Mouse (Mus musculus) neural tube, postnatal 0 days (tissue): Measurements from ENCODE around the gene Foxi3. TPM values are rescaled to one million over a fixed set of nuclear protein-coding genes. Genes with fewer than 3 reads are reported as not detected.

Experiments
- polyA plus RNA-seq: library from polyadenylated mRNA; unstranded; fragments of >200 nt; fragmentation: Nextera tagmentation; extraction: Ambion mirVana; gene quantifications from 2 replicates; pipeline ENCODE4 v1.2.1, GENCODE M21; 2015

Gene Foxi3
- not detected in 2 replicates for polyA plus RNA-seq

GRCm38 (mm10) chr6:70956285-70956912 is at the start of gene Foxi3:
Gene Foxi3 (plus strand): TSS chr6:70956531.

GRCm38 (mm10) chr6:70918827-70919226 is 37.5 kb upstream of the Foxi3 start, which contains the start of gene Tex37:
Gene Tex37 (minus strand): TSS chr6:70918927.

Other genes with a start within 250 kb of the Foxi3 start
- 2.2 TPM in 2 replicates for gene Rpia, start 164.3 kb upstream of the Foxi3 start, polyA plus RNA-seq
- 8.0 and 9.9 TPM in 2 replicates for gene Eif2ak3, start 112.0 kb upstream of the Foxi3 start, polyA plus RNA-seq
- not detected in 2 replicates for gene Tex37, start 37.6 kb upstream of the Foxi3 start, polyA plus RNA-seq
- 7.3 and 7.8 TPM in 2 replicates for gene Thnsl2, start 187.9 kb downstream of the Foxi3 start, polyA plus RNA-seq
- gene Fabp1, start 243.3 kb downstream of the Foxi3 start, polyA plus RNA-seq, result 0.50 and 1.9 TPM in 2 replicates